Mouse (Mus musculus) neural tube, embryonic 11.5 days (tissue): ENCODE measurements around the gene Socs2. TPM values are rescaled to one million over a fixed set of nuclear protein-coding genes. Genes with fewer than 3 reads are reported as not detected.

Experiments
- ATAC-seq: fragments of 200-750 bp; cut with Nextera tagmentation; 2 replicates; pipeline ENCODE4 v1.8.0; 2017; ENCODE audit warnings: moderate number of reproducible peaks, mild to moderate bottlenecking, moderate TSS enrichment, moderate library complexity; ENCODE audit not compliant: insufficient read depth, low FRiP score, low TSS enrichment
- DNase-seq: peaks from one replicate; pipeline ENCODE4 v3.0.0-alpha.2; 2015; ENCODE audit warnings: low spot score
- H3K27ac ChIP-seq: fragments of 300-500 bp; sonication (generic); 2 replicates; pipeline ENCODE4 v1.5.1; 2014; ENCODE audit warnings: low read depth, mild to moderate bottlenecking, low read length
- H3K27me3 ChIP-seq: fragments of 300-500 bp; sonication (generic); 2 replicates; pipeline ENCODE4 v1.6.1; 2014; ENCODE audit warnings: mild to moderate bottlenecking, low read length, mixed read lengths; ENCODE audit not compliant: control insufficient read depth, insufficient read depth
- H3K36me3 ChIP-seq: fragments of 300-500 bp; sonication (generic); 2 replicates; pipeline ENCODE4 v1.6.1; 2014; ENCODE audit warnings: mild to moderate bottlenecking, low read length, moderate library complexity, mixed read lengths; ENCODE audit not compliant: control insufficient read depth, insufficient read depth
- H3K4me1 ChIP-seq: fragments of 300-500 bp; sonication (generic); 2 replicates; pipeline ENCODE4 v1.6.1; 2014; ENCODE audit warnings: low read length, mixed read lengths; ENCODE audit not compliant: control insufficient read depth, insufficient read depth
- H3K4me2 ChIP-seq: fragments of 300-500 bp; sonication (generic); 2 replicates; pipeline ENCODE4 v1.6.1; 2014; ENCODE audit warnings: low read depth, mild to moderate bottlenecking, moderate library complexity
- H3K4me3 ChIP-seq: fragments of 300-500 bp; sonication (generic); 2 replicates; pipeline ENCODE4 v1.5.1; 2014; ENCODE audit warnings: low read depth, low read length
- H3K9ac ChIP-seq: fragments of 300-500 bp; sonication (generic); 2 replicates; pipeline ENCODE4 v1.6.1; 2014; ENCODE audit warnings: mild to moderate bottlenecking, low read length
- H3K9me3 ChIP-seq: fragments of 300-500 bp; sonication (generic); 2 replicates; pipeline ENCODE4 v1.6.1; 2016; ENCODE audit warnings: low read length; ENCODE audit not compliant: control insufficient read depth
- WGBS: fragments of 180-500 bp; shearing (Covaris S2); extraction: QIAGEN DNeasy Blood & Tissue Kit; methylation state at CpG from one replicate; pipeline ENCODE4 v1.1.7; 2014; 5-methylcytosine and 5-hydroxymethylcytosine counted together
- polyA plus RNA-seq: library from polyadenylated mRNA; unstranded; fragments of >200 nt; fragmentation: Nextera tagmentation; extraction: Ambion mirVana; gene quantifications from 2 replicates; pipeline ENCODE4 v1.2.1, GENCODE M21; 2014

Gene Socs2
- polyA plus RNA-seq, 1 experiment from 2014 or later: 46.0 TPM

- H3K27me3 ChIP-seq: no peaks in the 10 kb centered on the region
- H3K36me3 ChIP-seq: no peaks in the 10 kb centered on the region
- ATAC-seq (no peak), DNase-seq (no peak)
- H3K9me3 ChIP-seq: no peaks in the 10 kb centered on the region
- no peaks in the 10 kb centered on the region for H3K4me1 ChIP-seq
- no peak overlapping the region for H3K4me2 ChIP-seq
- no peak overlapping the region for H3K4me3 ChIP-seq
- no peak overlapping the region for H3K9ac ChIP-seq
- no peak overlapping the region for H3K27ac ChIP-seq
These were observed 47.8 kb downstream of the Socs2 start for GRCm38 (mm10) chr10:95369190-95369589.

- WGBS: 94% methylated on average over 14 of the region's 14 CpGs
- Histone ChIP-seq H3K4me3 (no peak overlapping the region), H3K4me2 (no peak overlapping the region), H3K9ac (no peak overlapping the region), H3K9me3 (no peaks in the 10 kb centered on the region), H3K36me3 (no peaks in the 10 kb centered on the region), H3K27me3 (no peaks in the 10 kb centered on the region), H3K4me1 (no peaks in the 10 kb centered on the region), H3K27ac (no peak overlapping the region)
- ATAC-seq (no peak), DNase-seq (no peak)
These were observed 48.8 kb downstream of the Socs2 start for GRCm38 (mm10) chr10:95368151-95368550.

- no peaks in the 10 kb centered on the region for H3K9me3 ChIP-seq
- H3K4me2 ChIP-seq: no peak overlapping the region
- no peak for DNase-seq
- no peak overlapping the region for H3K27ac ChIP-seq
- WGBS: 92% methylated on average over 9 of the region's 9 CpGs
- no peaks in the 10 kb centered on the region for H3K36me3 ChIP-seq
- H3K9ac ChIP-seq: no peak overlapping the region
- H3K4me1 ChIP-seq: no peaks in the 10 kb centered on the region
- H3K27me3 ChIP-seq: no peaks in the 10 kb centered on the region
- no peak overlapping the region for H3K4me3 ChIP-seq
- ATAC-seq: no peak
These were observed 49.3 kb downstream of the Socs2 start for GRCm38 (mm10) chr10:95367661-95368089.

- WGBS: 79% methylated on average over 7 of the region's 7 CpGs
- Histone ChIP-seq H3K4me2 (no peak overlapping the region), H3K27ac (no peak overlapping the region), H3K4me1 (0 out of 2 replicates have a peak, but pooled peaks cover 3% of the 10 kb centered on the region), H3K9me3 (no peaks in the 10 kb centered on the region), H3K4me3 (no peak overlapping the region), H3K36me3 (no peaks in the 10 kb centered on the region), H3K27me3 (no peaks in the 10 kb centered on the region), H3K9ac (no peak overlapping the region)
- ATAC-seq (no peak), DNase-seq (no peak)
These were observed 49.7 kb downstream of the Socs2 start for GRCm38 (mm10) chr10:95367241-95367640.

- H3K27ac ChIP-seq: no peak overlapping the region
- H3K36me3 ChIP-seq: no peaks in the 10 kb centered on the region
- WGBS: 15% methylated on average over 2 of the region's 2 CpGs
- no peak overlapping the region for H3K9ac ChIP-seq
- 0 out of 2 replicates have a peak, but pooled peaks cover 3% of the 10 kb centered on the region for H3K4me1 ChIP-seq
- no peak overlapping the region for H3K4me2 ChIP-seq
- H3K27me3 ChIP-seq: no peaks in the 10 kb centered on the region
- no peak overlapping the region for H3K4me3 ChIP-seq
- ATAC-seq (no peak), DNase-seq (no peak)
- no peaks in the 10 kb centered on the region for H3K9me3 ChIP-seq
These were observed 54.7 kb downstream of the Socs2 start for GRCm38 (mm10) chr10:95362326-95362725.

GRCm38 (mm10) chr10:95361260-95361841, 55.6 kb downstream of the Socs2 start:
- Histone ChIP-seq H3K36me3 (no peaks in the 10 kb centered on the region), H3K9me3 (no peaks in the 10 kb centered on the region), H3K4me1 (0 out of 2 replicates have a peak, but pooled peaks cover 3% of the 10 kb centered on the region), H3K4me3 (no peak overlapping the region), H3K9ac (no peak overlapping the region), H3K27me3 (no peaks in the 10 kb centered on the region), H3K4me2 (no peak overlapping the region), H3K27ac (no peak overlapping the region)
- ATAC-seq (no peak), DNase-seq (no peak)
- WGBS: 92% methylated on average over 12 of the region's 12 CpGs

GRCm38 (mm10) chr10:95360048-95360447, 56.9 kb downstream of the Socs2 start:
- no peak for ATAC-seq
- no peak overlapping the region for H3K4me3 ChIP-seq

GRCm38 (mm10) chr10:95357721-95358120, 59.3 kb downstream of the Socs2 start:
- no peak for ATAC-seq

More at GRCm38 (mm10) chr10:95360048-95360447, 56.9 kb downstream of the Socs2 start:
- Histone ChIP-seq H3K27me3 (no peaks in the 10 kb centered on the region), H3K9ac (no peak overlapping the region), H3K9me3 (no peaks in the 10 kb centered on the region), H3K36me3 (no peaks in the 10 kb centered on the region), H3K4me2 (no peak overlapping the region), H3K27ac (no peak overlapping the region), H3K4me1 (0 out of 2 replicates have a peak, but pooled peaks cover 3% of the 10 kb centered on the region)
- no peak for DNase-seq
- WGBS: 82% methylated on average over 5 of the region's 5 CpGs

GRCm38 (mm10) chr10:95356711-95357110, 60.3 kb downstream of the Socs2 start:
- H3K9me3 ChIP-seq: no peaks in the 10 kb centered on the region
- no peaks in the 10 kb centered on the region for H3K36me3 ChIP-seq
- no peak overlapping the region for H3K4me3 ChIP-seq
- no peaks in the 10 kb centered on the region for H3K4me1 ChIP-seq
- no peak for DNase-seq
- no peak overlapping the region for H3K9ac ChIP-seq
- no peak overlapping the region for H3K27ac ChIP-seq
- WGBS: 80% methylated on average over 7 of the region's 7 CpGs
- H3K4me2 ChIP-seq: no peak overlapping the region
- no peak for ATAC-seq
- H3K27me3 ChIP-seq: no peaks in the 10 kb centered on the region

More at GRCm38 (mm10) chr10:95357721-95358120, 59.3 kb downstream of the Socs2 start:
- no peak overlapping the region for H3K27ac ChIP-seq
- DNase-seq: no peak
- H3K9me3 ChIP-seq: no peaks in the 10 kb centered on the region
- H3K27me3 ChIP-seq: no peaks in the 10 kb centered on the region
- H3K4me2 ChIP-seq: no peak overlapping the region
- H3K36me3 ChIP-seq: no peaks in the 10 kb centered on the region
- no peak overlapping the region for H3K9ac ChIP-seq
- H3K4me1 ChIP-seq: 0 out of 2 replicates have a peak, but pooled peaks cover 3% of the 10 kb centered on the region
- 78% methylated on average over 3 of the region's 3 CpGs for WGBS
- no peak overlapping the region for H3K4me3 ChIP-seq
